Mouse (Mus musculus) cerebellum, adult 2 months (tissue): Measurements from ENCODE around the gene Srgap1. TPM values are rescaled to one million over a fixed set of nuclear protein-coding genes. Genes with fewer than 3 reads are reported as not detected.

Source experiments
- DNase-seq, 2 experiments: peaks; one replicate each; pipeline ENCODE4 v3.0.0; 2021
- H3K27ac ChIP-seq: fragments of 200-500 bp; 2 replicates; pipeline ENCODE4 v1.5.1; 2012; ENCODE audit warnings: low read length, control low read depth, inconsistent platforms; ENCODE audit not compliant: insufficient read depth
- H3K27me3 ChIP-seq: fragments of 200-500 bp; 2 replicates; pipeline ENCODE4 v1.6.1; 2012; ENCODE audit warnings: inconsistent platforms, mild to moderate bottlenecking, low read length, moderate library complexity; ENCODE audit not compliant: control insufficient read depth, insufficient read depth
- H3K4me1 ChIP-seq: fragments of 200-500 bp; 2 replicates; pipeline ENCODE4 v1.6.1; 2011; ENCODE audit warnings: low read length; ENCODE audit not compliant: control insufficient read depth, insufficient read depth
- H3K4me3 ChIP-seq: fragments of 200-500 bp; replicated peaks from 2 replicates; pipeline ENCODE3; 2011; ENCODE audit warnings: mild to moderate bottlenecking, low read depth, low read length, control low read depth; ENCODE audit not compliant: insufficient read depth
- CTCF ChIP-seq: fragments of 200-500 bp; IDR thresholded peaks from 2 replicates; pipeline ENCODE4 v1.5.1; 2011; ENCODE audit warnings: low read depth, mild to moderate bottlenecking, control low read depth, low read length, moderate library complexity, borderline replicate concordance; ENCODE audit not compliant: insufficient read depth
- POLR2A ChIP-seq: fragments of 200-500 bp; IDR thresholded peaks from 2 replicates; pipeline ENCODE4 v1.6.1; 2011; ENCODE audit warnings: low read length, control low read depth, borderline replicate concordance; ENCODE audit not compliant: insufficient read depth
- WGBS: fragments of 180-500 bp; shearing (Covaris S2); methylation state at CpG from one replicate; pipeline ENCODE4 v1.1.7; 2018; 5-methylcytosine and 5-hydroxymethylcytosine counted together
- polyA plus RNA-seq: library from polyadenylated mRNA; depleted of rRNA; stranded (reverse); fragments of >200 nt; gene quantifications from 2 replicates; pipeline ENCODE4 v1.2.3, GENCODE M21; 2012

Srgap1 gene
- polyA plus RNA-seq, 1 experiment = 18.5 TPM

DNA sequence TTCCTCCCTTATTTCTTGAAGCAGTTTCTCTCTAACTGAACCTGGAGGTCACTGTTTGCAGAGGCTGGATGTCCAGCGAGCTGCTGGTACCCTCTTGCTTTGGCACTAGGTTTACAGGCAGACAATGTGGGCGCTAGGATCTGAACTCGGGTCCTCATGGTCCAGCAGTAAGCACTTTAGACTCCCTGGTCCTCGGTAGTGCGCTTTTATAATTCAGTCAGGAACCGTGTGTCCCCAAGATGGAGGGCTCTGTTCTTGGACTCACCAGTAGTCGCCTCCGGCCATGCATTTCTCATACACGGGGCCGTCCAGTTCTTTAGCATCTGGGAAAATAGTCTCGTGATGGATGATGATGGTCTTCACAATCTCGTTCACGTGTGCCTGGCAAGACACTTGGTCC, 242.6 kb downstream of the Srgap1 start:
- no peak overlapping the region for H3K4me3 ChIP-seq
- DNase-seq = no peak
- TF ChIP-seq CTCF = no peak
- TF ChIP-seq POLR2A = no peak
- WGBS = 95% methylated on average over 13 of the region's 13 CpGs
- no peaks in the 10 kb centered on the region for H3K4me1 ChIP-seq
- no peaks in the 10 kb centered on the region for H3K27me3 ChIP-seq
- H3K27ac ChIP-seq = no peak overlapping the region

GRCm38 (mm10) chr10:121800041-121800440, 247.1 kb downstream of the Srgap1 start:
- H3K4me1 ChIP-seq = no peaks in the 10 kb centered on the region
- no peak overlapping the region for H3K4me3 ChIP-seq
- no peak for TF ChIP-seq POLR2A
- TF ChIP-seq CTCF = no peak
- DNase-seq = no peak
- no peaks in the 10 kb centered on the region for H3K27me3 ChIP-seq
- WGBS = 94% methylated on average over 13 of the region's 13 CpGs
- no peak overlapping the region for H3K27ac ChIP-seq

DNA sequence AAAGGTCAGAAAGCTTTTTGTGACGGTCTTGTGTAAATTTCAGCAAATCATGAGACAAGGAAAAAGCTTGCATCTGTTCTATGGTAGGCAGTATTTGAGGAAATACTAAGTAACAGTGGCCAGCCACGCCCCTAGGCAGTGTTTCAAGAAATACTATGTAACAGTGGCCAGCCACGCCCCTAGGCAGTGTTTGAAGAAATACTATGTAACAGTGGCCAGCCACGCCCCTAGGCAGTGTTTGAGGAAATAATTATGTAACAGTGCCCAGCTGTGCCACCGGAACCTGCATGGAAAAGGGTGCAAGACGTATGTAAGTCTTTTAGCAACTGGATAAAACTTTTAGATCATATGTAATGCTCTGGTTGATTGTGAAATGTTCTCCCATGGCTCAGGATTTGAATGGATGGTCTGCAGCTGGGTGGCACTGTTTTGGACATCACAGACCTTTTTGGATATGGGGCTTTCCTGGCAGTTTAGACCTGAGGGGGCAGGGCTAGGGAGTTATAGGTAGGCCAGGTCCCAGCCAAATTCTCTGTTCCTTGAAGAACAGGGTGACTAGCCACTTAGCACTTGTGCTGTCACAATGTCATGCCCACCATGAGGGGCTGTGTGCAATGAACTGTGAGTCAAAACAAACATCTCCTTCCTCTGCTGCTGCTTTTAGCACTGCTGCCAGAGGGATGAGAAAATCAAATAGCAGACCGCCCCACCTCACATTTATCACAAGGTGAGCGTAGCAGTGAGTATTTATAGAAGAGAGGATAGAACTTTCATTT, 250.9 kb downstream of the Srgap1 start:
- TF ChIP-seq POLR2A = no peak
- TF ChIP-seq CTCF = no peak
- DNase-seq = no peak
- WGBS = 88% methylated on average over 8 of the region's 8 CpGs
- Histone ChIP-seq H3K27me3 (no peaks in the 10 kb centered on the region), H3K4me1 (no peaks in the 10 kb centered on the region), H3K4me3 (no peak overlapping the region), H3K27ac (no peak overlapping the region)

- TF ChIP-seq POLR2A = no peak
- TF ChIP-seq CTCF = no peak
- Histone ChIP-seq H3K27ac (no peak overlapping the region), H3K27me3 (no peaks in the 10 kb centered on the region), H3K4me3 (no peak overlapping the region), H3K4me1 (no peaks in the 10 kb centered on the region)
- no peak for DNase-seq
- 81% methylated on average over 12 of the region's 12 CpGs for WGBS
Measured at GRCm38 (mm10) chr10:121794486-121794885, 252.6 kb downstream of the Srgap1 start.

DNA sequence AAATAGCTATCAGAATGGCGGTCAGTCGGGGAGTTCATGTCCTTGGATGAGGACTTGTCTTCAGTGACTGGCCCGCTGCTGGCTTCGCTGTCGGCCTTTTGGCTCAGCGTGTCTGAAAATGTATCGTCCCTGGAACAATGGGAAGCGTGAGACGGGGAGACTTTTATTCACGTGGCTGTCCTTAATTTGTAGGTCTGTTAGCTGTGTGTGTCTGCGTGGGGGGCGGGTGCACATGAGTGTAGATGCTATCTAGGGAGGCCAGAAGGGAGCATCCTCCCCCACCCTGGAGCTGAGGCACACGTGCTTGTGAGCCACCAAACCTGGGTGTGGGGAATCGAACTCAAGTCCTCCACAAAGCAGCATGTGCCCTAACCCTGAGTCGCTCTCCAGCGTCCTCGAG, 254.5 kb downstream of the Srgap1 start:
- Histone ChIP-seq H3K4me3 (no peak overlapping the region), H3K27ac (no peak overlapping the region), H3K4me1 (no peaks in the 10 kb centered on the region), H3K27me3 (no peaks in the 10 kb centered on the region)
- no peak for DNase-seq
- whole genome bisulfite sequencing = 71% methylated on average over 17 of the region's 17 CpGs
- TF ChIP-seq POLR2A = no peak

- H3K27ac ChIP-seq = no peak overlapping the region
- DNase-seq = no peak
- no peaks in the 10 kb centered on the region for H3K4me1 ChIP-seq
- H3K4me3 ChIP-seq = no peak overlapping the region
- H3K27me3 ChIP-seq = no peaks in the 10 kb centered on the region
- 30% methylated on average over 6 of the region's 6 CpGs for WGBS
- TF ChIP-seq POLR2A (no peak), CTCF (no peak)
Measured at GRCm38 (mm10) chr10:121790078-121790477, 257.0 kb downstream of the Srgap1 start.

- Histone ChIP-seq H3K27me3 (no peaks in the 10 kb centered on the region), H3K4me3 (no peak overlapping the region), H3K4me1 (no peaks in the 10 kb centered on the region), H3K27ac (no peak overlapping the region)
- WGBS = 68% methylated on average over 3 of the region's 3 CpGs
- DNase-seq = no peak
- TF ChIP-seq POLR2A (no peak), CTCF (no peak)
Measured at GRCm38 (mm10) chr10:121788536-121788935, 258.6 kb downstream of the Srgap1 start.

GRCm38 (mm10) chr10:121781159-121781558, 266.0 kb downstream of the Srgap1 start:
- H3K27ac ChIP-seq = no peak overlapping the region
- H3K27me3 ChIP-seq = no peaks in the 10 kb centered on the region
- TF ChIP-seq POLR2A (no peak), CTCF (no peak)
- no peak overlapping the region for H3K4me3 ChIP-seq
- 42% methylated on average over 14 of the region's 14 CpGs for WGBS
- no peak for DNase-seq
- H3K4me1 ChIP-seq = no peaks in the 10 kb centered on the region

- no peak overlapping the region for H3K27ac ChIP-seq
Measured at GRCm38 (mm10) chr10:121775990-121776389, 271.1 kb downstream of the Srgap1 start.

More at GRCm38 (mm10) chr10:121775990-121776389, 271.1 kb downstream of the Srgap1 start:
- WGBS = 52% methylated on average over 3 of the region's 3 CpGs
- Histone ChIP-seq H3K27me3 (no peaks in the 10 kb centered on the region), H3K4me3 (no peak overlapping the region), H3K4me1 (no peaks in the 10 kb centered on the region)
- TF ChIP-seq CTCF = no peak
- no peak for TF ChIP-seq POLR2A
- DNase-seq = no peak
